Mouse (Mus musculus) left cerebral cortex, postnatal 10 days (tissue): ENCODE results near the gene Vmn2r67. TPM values are rescaled to one million over a fixed set of nuclear protein-coding genes. Genes with fewer than 3 reads are reported as not detected.
"Not testable (repeated sequence)": the region's sequence is repeated elsewhere in the genome, so short reads cannot be mapped to it uniquely, and the experiment has no call there.

ENCODE experiments used
- DNase-seq, 2 experiments: peaks; one replicate each; pipeline ENCODE4 v3.0.0; 2021 to 2022; ENCODE audit warnings: low spot score in 2 of 2, mixed read lengths in 1 of 2; ENCODE audit errors: extremely low spot score in 1 of 2
- intact Hi-C: fragments of 180-260 bp; cut with DNase I; formaldehyde crosslinking; loops from one replicate; pipeline ENCODE4 v1.15.1; 2025
- total RNA-seq, 2 experiments: library from RNA; stranded (reverse); gene quantifications; 2 replicates each; pipeline ENCODE4 v1.2.3; 2021

The Vmn2r67 gene
- not detected for total RNA-seq

GRCm38 (mm10) chr7:85155898-85156297, at the start of gene Vmn2r67:
Gene Vmn2r67, minus strand, starts transcription at chr7:85155998.
- intact Hi-C loops = no loop called here
- no peak for DNase-seq

- not testable (repeated sequence) for DNase-seq
Measured at GRCm38 (mm10) chr7:85104531-85104930, 51.3 kb downstream of the Vmn2r67 start.

More at GRCm38 (mm10) chr7:85104531-85104930, 51.3 kb downstream of the Vmn2r67 start:
- intact Hi-C loops = not testable (repeated sequence)

Other genes starting within 250 kb of the Vmn2r67 start
- gene Vmn2r65, start 191.9 kb downstream of the Vmn2r67 start, total RNA-seq = not detected
- gene Vmn2r66, start 143.7 kb downstream of the Vmn2r67 start, total RNA-seq = not detected
- gene Vmn2r68, start 81.8 kb upstream of the Vmn2r67 start, total RNA-seq = not detected